Mouse (Mus musculus) embryonic facial prominence, embryonic 15.5 days (tissue): ENCODE results near the gene Usp47. TPM values are rescaled to one million over a fixed set of nuclear protein-coding genes. Genes with fewer than 3 reads are reported as not detected.

ENCODE experiments used
- ATAC-seq: fragments of 200-750 bp; cut with Nextera tagmentation; 2 replicates; pipeline ENCODE4 v1.8.0; 2017; ENCODE audit warnings: low read depth, moderate TSS enrichment; ENCODE audit not compliant: insufficient number of reproducible peaks, low FRiP score, low TSS enrichment
- H3K27ac ChIP-seq: fragments of 300-500 bp; sonication (generic); replicated peaks from 2 replicates; pipeline ENCODE4 v1.5.1; 2015; ENCODE audit warnings: mild to moderate bottlenecking, inconsistent platforms
- H3K27me3 ChIP-seq: fragments of 300-500 bp; sonication (generic); 2 replicates; pipeline ENCODE4 v1.6.1; 2015; ENCODE audit warnings: inconsistent platforms
- H3K36me3 ChIP-seq: fragments of 300-500 bp; sonication (generic); 2 replicates; pipeline ENCODE4 v1.6.1; 2015; ENCODE audit warnings: mild to moderate bottlenecking, inconsistent platforms
- H3K4me1 ChIP-seq: fragments of 300-500 bp; sonication (generic); 2 replicates; pipeline ENCODE4 v1.6.1; 2015; ENCODE audit warnings: inconsistent platforms
- H3K4me2 ChIP-seq: fragments of 300-500 bp; sonication (generic); replicated peaks from 2 replicates; pipeline ENCODE4 v1.6.1; 2015; ENCODE audit warnings: mild to moderate bottlenecking, inconsistent platforms
- H3K4me3 ChIP-seq: fragments of 300-500 bp; sonication (generic); replicated peaks from 2 replicates; pipeline ENCODE4 v1.5.1; 2015; ENCODE audit warnings: mild to moderate bottlenecking, inconsistent platforms
- H3K9ac ChIP-seq: fragments of 300-500 bp; sonication (generic); 2 replicates; pipeline ENCODE4 v1.6.1; 2015; ENCODE audit warnings: inconsistent platforms
- H3K9me3 ChIP-seq: fragments of 300-500 bp; sonication (generic); replicated peaks from 2 replicates; pipeline ENCODE4 v1.6.1; 2016; ENCODE audit warnings: inconsistent platforms
- WGBS: fragments of 180-500 bp; shearing (Covaris S2); methylation state at CpG from one replicate; pipeline ENCODE4 v1.1.7; 2015; 5-methylcytosine and 5-hydroxymethylcytosine counted together
- polyA plus RNA-seq: library from polyadenylated mRNA; unstranded; fragments of >200 nt; fragmentation: Nextera tagmentation; extraction: Ambion mirVana; gene quantifications from 2 replicates; pipeline ENCODE4 v1.2.1, GENCODE M21; 2015

Usp47 gene
- polyA plus RNA-seq, 1 experiment from 2014 or later: 60.3 TPM

DNA sequence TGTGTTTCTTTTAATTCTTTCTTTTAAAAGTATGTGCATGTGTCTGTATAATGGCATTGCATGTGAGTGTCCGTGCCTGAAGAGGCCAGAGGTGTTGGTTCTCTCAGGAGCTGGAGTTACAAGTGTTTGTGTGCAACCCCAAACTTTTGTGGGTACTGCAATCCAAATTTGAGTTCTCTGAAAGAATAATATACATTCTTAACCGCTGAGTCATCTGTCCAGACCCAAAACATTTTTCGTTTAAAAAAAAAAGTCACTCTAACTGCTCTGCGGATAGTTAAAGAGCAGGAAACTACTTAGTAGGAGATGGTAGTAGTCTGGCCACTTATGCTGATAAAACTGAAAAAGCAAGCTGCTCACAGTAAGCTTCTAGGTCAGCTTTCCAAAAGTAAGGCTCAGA, 12.3 kb upstream of the Usp47 start:
- no peak overlapping the region for H3K27ac ChIP-seq
- no peak overlapping the region for H3K4me3 ChIP-seq
- H3K9me3 ChIP-seq: no peaks in the 10 kb centered on the region
- no peak overlapping the region for H3K9ac ChIP-seq
- WGBS: 53% methylated on average over 4 of the region's 4 CpGs
- H3K4me1 ChIP-seq: no peaks in the 10 kb centered on the region
- H3K27me3 ChIP-seq: no peaks in the 10 kb centered on the region
- no peak for ATAC-seq
- H3K4me2 ChIP-seq: no peak overlapping the region
- no peaks in the 10 kb centered on the region for H3K36me3 ChIP-seq

DNA sequence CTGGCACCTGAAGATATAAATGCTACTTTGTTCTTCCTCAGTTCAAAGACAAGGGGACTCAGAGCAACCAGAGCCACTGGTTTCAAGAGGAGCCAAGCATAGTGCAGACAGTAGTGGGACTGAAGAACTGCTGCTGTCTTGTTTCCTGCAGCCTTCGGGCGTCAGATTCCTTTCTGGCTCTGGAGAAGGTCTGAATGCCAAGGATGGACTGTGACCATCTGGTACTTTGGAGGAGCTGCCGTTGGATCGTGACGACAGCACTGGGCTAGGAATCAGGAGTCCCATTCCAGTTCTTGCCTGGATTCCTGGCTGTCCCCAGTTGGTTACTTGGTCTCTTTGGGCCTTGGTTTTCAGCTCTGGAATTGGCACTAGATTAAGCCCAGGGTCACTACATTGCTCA, 11.2 kb upstream of the Usp47 start:
- Histone ChIP-seq H3K4me1 (no peaks in the 10 kb centered on the region), H3K4me2 (no peak overlapping the region), H3K9me3 (no peaks in the 10 kb centered on the region), H3K4me3 (no peak overlapping the region), H3K36me3 (no peaks in the 10 kb centered on the region), H3K27me3 (no peaks in the 10 kb centered on the region), H3K9ac (no peak overlapping the region), H3K27ac (no peak overlapping the region)
- ATAC-seq: no peak
- WGBS: 43% methylated on average over 5 of the region's 5 CpGs

DNA sequence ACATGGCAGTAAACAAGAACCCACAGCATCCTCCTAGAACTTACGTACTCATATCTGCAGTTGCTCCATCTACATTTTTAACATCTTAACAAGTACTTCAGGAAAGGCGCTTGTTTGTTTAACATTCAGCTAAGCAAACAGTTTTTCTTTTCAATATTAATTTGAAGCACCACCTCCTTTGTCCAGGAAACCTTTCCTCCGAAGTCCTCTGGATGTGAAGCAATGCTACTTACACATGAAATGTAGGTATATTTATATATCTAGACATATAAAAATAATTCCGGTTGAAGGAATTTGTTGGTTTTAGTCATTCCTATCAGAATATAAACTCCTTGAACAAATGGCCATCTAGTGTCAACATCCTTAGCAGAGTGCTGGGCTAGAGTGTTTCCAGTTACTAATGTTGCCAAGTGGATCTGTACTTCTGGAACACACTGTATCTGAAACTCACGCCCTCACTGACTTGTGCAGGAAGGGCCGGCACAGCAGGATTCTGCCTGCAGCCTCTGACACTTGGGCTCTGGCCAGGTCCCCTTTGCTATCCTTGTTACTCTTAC, 10.6 kb upstream of the Usp47 start:
- H3K9me3 ChIP-seq: no peaks in the 10 kb centered on the region
- H3K4me1 ChIP-seq: no peaks in the 10 kb centered on the region
- no peaks in the 10 kb centered on the region for H3K27me3 ChIP-seq
- H3K4me2 ChIP-seq: no peak overlapping the region
- H3K4me3 ChIP-seq: no peak overlapping the region
- no peak overlapping the region for H3K9ac ChIP-seq
- no peak for ATAC-seq
- no peak overlapping the region for H3K27ac ChIP-seq
- no peaks in the 10 kb centered on the region for H3K36me3 ChIP-seq
- 83% methylated on average over 6 of the region's 6 CpGs for WGBS

DNA sequence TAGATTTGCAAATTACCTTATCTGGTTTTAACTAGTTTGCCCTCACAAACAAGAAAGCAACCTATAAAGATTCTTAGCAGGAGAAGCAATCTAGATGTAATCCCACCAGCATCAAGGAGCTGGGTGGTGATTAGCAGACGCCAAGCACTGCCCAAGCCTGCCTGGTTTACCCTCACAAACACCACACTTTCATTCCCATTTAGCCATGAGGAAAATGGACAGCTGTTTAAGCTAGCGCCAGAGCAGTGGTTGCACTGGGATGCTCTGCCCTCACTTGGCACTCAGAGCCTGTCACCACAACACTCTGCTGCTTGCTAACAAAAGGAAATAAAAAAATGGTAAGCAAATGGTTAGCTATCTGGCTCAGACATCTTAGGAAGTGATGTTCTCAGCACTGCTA, 9.2 kb upstream of the Usp47 start:
- Histone ChIP-seq H3K27me3 (no peaks in the 10 kb centered on the region), H3K9ac (no peak overlapping the region), H3K4me3 (no peak overlapping the region), H3K4me2 (no peak overlapping the region), H3K36me3 (no peaks in the 10 kb centered on the region), H3K9me3 (no peaks in the 10 kb centered on the region), H3K27ac (no peak overlapping the region), H3K4me1 (no peaks in the 10 kb centered on the region)
- WGBS: 53% methylated on average over 2 of the region's 2 CpGs
- ATAC-seq: no peak

DNA sequence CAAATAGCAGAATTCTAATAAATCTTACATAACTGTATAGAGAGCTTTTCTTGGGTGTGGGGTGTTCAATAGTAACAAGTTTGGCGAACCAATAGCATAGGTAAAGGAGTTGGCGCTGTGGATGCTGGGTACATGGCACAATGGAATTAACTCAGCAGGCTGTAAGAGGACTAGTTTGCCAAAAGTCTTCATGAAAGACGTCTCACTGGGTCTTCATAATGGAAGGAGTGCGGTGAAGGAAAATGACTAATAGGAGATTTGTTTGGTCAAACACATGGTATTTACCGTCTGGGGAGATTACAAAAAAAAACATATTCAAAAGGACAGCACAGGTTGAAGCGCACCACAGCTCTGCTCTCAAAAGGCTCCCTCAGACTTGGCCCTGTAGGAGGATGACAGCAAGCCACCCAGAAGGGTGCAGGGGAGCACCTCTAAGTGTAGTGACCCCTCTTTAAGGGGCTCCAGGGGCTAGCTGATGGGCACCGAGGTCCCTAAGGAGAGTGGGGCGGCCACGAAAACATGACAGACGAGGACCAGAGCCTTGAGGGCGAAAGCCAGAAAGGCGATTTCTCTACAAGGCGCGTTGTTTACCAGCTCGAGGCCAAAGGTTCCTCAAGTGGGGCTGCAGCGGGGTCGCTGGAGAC, 676 bp upstream of the Usp47 start:
- Histone ChIP-seq H3K4me1 (peaks cover 32% of the 10 kb centered on the region), H3K27ac (peak overlapping the region; percentile 97), H3K9me3 (no peaks in the 10 kb centered on the region), H3K9ac (peak overlapping the region; percentile 98), H3K27me3 (no peaks in the 10 kb centered on the region), H3K4me3 (peak overlapping the region; percentile 80), H3K4me2 (peak overlapping the region; percentile 83), H3K36me3 (no peaks in the 10 kb centered on the region)
- 14% methylated on average over 17 of the region's 17 CpGs for WGBS
- peak; percentile 12; the same call in 1 of the 2 replicates for ATAC-seq

DNA sequence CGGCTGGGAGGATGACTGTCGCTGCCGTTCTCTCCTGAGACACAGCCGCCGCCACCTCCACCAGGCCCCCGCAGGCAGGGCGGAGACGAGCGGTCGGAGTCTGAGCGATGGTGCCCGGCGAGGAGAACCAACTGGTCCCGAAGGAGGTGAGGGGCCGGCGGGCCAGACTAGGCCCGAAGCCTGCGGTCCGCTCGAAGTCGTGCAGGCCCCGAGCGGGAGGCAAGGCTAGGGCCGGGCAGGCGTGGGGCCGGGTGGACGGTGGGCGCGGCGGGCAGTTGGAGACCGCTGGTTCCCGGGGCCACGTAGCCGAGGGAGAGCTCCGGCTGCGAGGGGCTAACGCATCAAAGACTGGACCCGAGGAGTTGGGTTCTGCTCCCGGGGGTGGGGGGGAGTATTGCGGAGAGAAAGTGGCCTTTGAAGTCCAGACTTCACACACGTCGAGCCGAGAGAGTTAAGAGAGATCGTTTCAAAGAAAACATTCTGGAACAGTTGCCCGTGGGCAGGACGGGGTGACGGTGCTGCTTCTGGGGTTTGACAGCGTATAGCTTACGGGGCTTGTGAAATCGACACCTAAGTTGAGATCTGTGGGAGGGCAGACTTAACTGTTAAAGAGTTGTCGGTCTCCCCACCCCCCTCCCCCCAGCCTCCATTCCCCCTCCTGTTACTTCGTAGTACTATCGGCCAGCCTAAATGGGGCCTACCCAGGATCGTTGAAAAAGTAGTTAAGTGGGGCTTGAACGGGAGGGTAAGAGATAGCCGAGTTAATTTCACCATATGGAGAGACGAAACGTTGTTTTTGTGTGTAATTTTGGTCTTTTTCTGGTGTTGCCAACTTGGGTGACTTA, 519 bp downstream of the Usp47 start:
- H3K27ac ChIP-seq: peak overlapping the region; percentile 97

DNA sequence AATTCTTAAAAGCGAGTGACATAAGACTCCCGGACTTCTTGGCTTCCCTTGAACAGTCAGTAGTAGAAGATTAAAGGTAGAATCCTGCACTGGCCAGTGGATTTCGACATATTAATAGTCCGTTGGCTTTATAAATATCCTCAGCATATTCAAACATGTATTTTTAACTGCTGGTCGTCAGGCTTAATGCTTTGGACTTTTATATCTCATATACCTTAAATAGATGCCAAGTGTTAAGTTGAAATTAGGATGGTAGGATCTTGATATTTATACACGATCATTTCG, 1.1 kb downstream of the Usp47 start:
- peak overlapping the region; percentile 80 for H3K4me3 ChIP-seq
- no peak for ATAC-seq
- H3K4me1 ChIP-seq: peaks cover 33% of the 10 kb centered on the region
- H3K27me3 ChIP-seq: no peaks in the 10 kb centered on the region
- H3K9me3 ChIP-seq: no peaks in the 10 kb centered on the region
- peak overlapping the region; percentile 83 for H3K4me2 ChIP-seq
- H3K36me3 ChIP-seq: no peaks in the 10 kb centered on the region
- peak overlapping the region; percentile 98 for H3K9ac ChIP-seq
- 17% methylated on average over 7 of the region's 7 CpGs for WGBS
- H3K27ac ChIP-seq: peak overlapping the region; percentile 97; the same call in 1 of the 2 replicates

More for the DNA sequence above, 519 bp downstream of the Usp47 start:
- peak; percentile 20; the same call in 1 of the 2 replicates for ATAC-seq
- H3K4me1 ChIP-seq: peaks cover 33% of the 10 kb centered on the region
- H3K36me3 ChIP-seq: no peaks in the 10 kb centered on the region
- peak overlapping the region; percentile 98 for H3K9ac ChIP-seq
- peak overlapping the region; percentile 83 for H3K4me2 ChIP-seq
- H3K9me3 ChIP-seq: no peaks in the 10 kb centered on the region
- H3K4me3 ChIP-seq: peak overlapping the region; percentile 80
- WGBS: under 1% methylated on average over 58 of the region's 58 CpGs
- no peaks in the 10 kb centered on the region for H3K27me3 ChIP-seq

DNA sequence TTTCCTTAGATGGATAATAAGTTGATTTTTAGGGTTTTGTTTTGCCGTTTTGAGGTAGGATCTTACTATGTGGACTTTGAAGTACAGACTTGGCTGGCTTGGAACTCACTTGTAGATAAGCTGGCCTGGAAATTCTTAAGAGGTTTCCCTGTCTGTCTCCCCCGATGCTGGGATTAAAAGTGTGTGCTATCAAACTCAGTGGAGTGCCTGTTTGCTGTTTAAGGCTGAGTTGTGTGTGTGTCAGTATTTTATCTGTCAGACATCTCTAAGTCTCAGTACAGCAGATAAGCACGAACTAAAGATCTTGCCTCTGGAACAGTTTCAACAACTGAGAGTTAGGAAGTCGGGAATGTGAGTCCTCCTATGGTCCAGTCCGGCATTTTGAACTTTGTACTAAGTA, 1.6 kb downstream of the Usp47 start:
- H3K4me2 ChIP-seq: peak overlapping the region; percentile 83
- no peak overlapping the region for H3K27ac ChIP-seq
- no peaks in the 10 kb centered on the region for H3K9me3 ChIP-seq
- peak overlapping the region; percentile 80 for H3K4me3 ChIP-seq
- H3K4me1 ChIP-seq: peaks cover 33% of the 10 kb centered on the region
- 6% methylated on average over 5 of the region's 5 CpGs for WGBS
- ATAC-seq: no peak
- H3K36me3 ChIP-seq: no peaks in the 10 kb centered on the region
- H3K9ac ChIP-seq: peak overlapping the region; percentile 5; the same call in 1 of the 2 replicates
- H3K27me3 ChIP-seq: no peaks in the 10 kb centered on the region

DNA sequence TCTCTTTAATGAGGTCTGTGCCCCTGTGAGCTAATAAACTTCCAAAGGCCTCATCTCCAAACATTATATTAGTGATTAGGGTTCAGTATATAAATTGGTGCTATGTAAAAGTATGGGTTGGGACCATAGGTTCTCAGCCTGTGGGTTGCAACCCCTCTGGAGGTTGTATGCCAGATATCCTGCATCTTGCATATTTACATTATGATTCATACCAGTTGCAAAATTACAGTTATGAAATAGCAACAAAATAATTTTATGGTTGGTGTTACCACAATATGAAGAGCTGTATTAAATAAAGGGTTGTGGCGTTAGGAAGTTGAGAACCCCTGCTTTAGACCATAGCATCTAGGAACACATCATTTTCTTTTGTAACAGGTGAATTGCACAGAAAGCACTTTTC, 7.3 kb downstream of the Usp47 start:
- Histone ChIP-seq H3K4me3 (no peak overlapping the region), H3K9ac (no peak overlapping the region), H3K4me2 (no peak overlapping the region), H3K9me3 (no peaks in the 10 kb centered on the region), H3K27me3 (no peaks in the 10 kb centered on the region), H3K4me1 (peaks cover 19% of the 10 kb centered on the region), H3K36me3 (no peaks in the 10 kb centered on the region), H3K27ac (no peak overlapping the region)
- no peak for ATAC-seq
- 69% methylated on average over 1 of the region's 1 CpGs for WGBS

DNA sequence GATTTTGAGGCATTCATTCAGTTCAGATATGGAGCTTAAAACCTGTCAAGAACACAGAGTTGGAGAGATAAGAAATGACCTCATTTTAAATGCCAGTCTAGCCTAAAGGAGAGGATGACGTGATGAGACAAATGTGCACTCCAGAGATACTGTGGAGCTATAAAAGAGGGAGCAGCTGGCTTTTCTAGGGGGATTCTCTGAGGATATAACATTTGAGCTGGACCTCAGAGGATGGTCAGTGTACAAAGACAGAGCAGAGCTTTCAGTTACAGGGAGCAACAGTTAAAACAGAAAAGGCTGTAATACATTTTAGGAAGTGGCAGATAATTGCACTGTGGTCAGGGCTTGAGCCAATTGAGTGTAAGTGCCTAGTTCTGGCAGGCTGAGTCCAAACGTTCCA, 12.5 kb downstream of the Usp47 start:
- Histone ChIP-seq H3K9me3 (no peaks in the 10 kb centered on the region), H3K27ac (no peak overlapping the region), H3K4me2 (no peak overlapping the region), H3K4me1 (0 out of 2 replicates have a peak, but pooled peaks cover 6% of the 10 kb centered on the region), H3K9ac (no peak overlapping the region), H3K27me3 (no peaks in the 10 kb centered on the region), H3K36me3 (no peaks in the 10 kb centered on the region), H3K4me3 (no peak overlapping the region)
- WGBS: 26% methylated on average over 2 of the region's 2 CpGs
- ATAC-seq: no peak

DNA sequence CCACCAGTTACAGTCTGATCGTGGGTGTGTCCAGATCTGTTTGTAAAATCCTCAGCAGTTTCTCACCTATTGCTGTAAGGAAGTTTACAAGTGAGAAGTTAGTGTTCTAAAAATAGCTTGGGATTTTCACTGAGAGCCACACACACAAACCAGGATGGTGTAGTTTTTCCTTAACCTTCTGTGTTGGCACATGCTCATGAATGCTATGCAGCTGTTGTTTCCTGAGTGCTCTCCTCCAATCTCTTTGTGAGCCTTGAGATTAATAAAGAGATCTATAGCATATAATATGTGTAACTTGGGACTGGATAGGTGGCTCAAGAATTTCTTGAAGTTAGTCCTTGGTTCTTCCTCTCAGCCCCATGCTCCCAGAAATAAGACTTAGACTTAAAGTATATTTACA, 13.3 kb downstream of the Usp47 start:
- 0 out of 2 replicates have a peak, but pooled peaks cover 6% of the 10 kb centered on the region for H3K4me1 ChIP-seq
- H3K36me3 ChIP-seq: no peaks in the 10 kb centered on the region
- no peak for ATAC-seq
- no peak overlapping the region for H3K4me2 ChIP-seq
- no peak overlapping the region for H3K4me3 ChIP-seq
- H3K27me3 ChIP-seq: no peaks in the 10 kb centered on the region
- no peak overlapping the region for H3K9ac ChIP-seq
- H3K9me3 ChIP-seq: no peaks in the 10 kb centered on the region
- no peak overlapping the region for H3K27ac ChIP-seq
- WGBS: 63% methylated on average over 1 of the region's 1 CpGs
